Mouse (Mus musculus): Measurements from ENCODE around the gene Fut7. TPM values are rescaled to one million over a fixed set of nuclear protein-coding genes. Genes with fewer than 3 reads are reported as not detected.

Gene Fut7
- total and polyA plus RNA-seq, 2 experiments from 2014 or later, result not detected

- Histone ChIP-seq H3K36me3 (replicated peaks; ENCODE audit: control insufficient read depth, insufficient read depth, low read length) (peaks cover 20% of the 10 kb centered on the region), H3K4me3 (ENCODE audit: low read depth, low read length) (peak overlapping the region; percentile 82), H3K27ac (ENCODE audit: low read depth) (peak overlapping the region; percentile 95), H3K9ac (replicated peaks; ENCODE audit: low read depth, low read length) (peak overlapping the region; percentile 72), H3K9me3 (replicated peaks; ENCODE audit: control insufficient read depth, low read length) (no peaks in the 10 kb centered on the region), H3K4me2 (ENCODE audit: low read depth, low read length) (peak overlapping the region; percentile 78), H3K4me1 (ENCODE audit: control insufficient read depth, insufficient read depth) (peaks cover 14% of the 10 kb centered on the region), H3K27me3 (ENCODE audit: control insufficient read depth, insufficient read depth, low read length) (no peaks in the 10 kb centered on the region)
- DNase-seq (ENCODE audit: low spot score), result no peak
- TF ChIP-seq EP300 (IDR thresholded peaks at IDR 0.05; ENCODE audit: low read depth) (no peak), CTCF (IDR thresholded peaks at IDR 0.05; ENCODE audit: low read depth) (no peak)
- no peak for ATAC-seq (ENCODE audit: insufficient read depth, low read depth)
- WGBS, result 25% methylated on average over 3 of the region's 3 CpGs
Measured at GRCm38 (mm10) chr2:25461407-25461806, 38.3 kb downstream of the Fut7 start.

DNA sequence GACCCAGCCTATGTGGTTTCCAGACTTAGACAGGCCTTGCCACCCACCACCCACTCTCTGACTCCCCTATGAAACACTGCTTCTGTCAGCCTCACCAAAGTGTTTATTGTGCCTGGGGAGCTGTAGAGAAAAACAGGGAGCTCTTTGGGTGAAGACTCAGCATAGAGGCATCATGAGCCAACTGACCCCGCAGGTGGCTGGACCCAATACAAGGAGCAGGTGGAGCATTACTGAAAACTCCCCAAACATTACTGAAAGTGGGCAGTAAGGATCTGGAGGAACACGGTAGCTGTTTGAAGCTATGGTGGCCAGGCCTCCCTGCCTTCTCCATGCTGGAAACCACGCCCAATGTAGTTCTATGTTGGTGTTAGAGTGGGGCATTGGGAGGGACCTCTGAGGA is 40.6 kb downstream of the Fut7 start:
- Histone ChIP-seq H3K27me3 (ENCODE audit: control insufficient read depth, insufficient read depth, low read length) (no peaks in the 10 kb centered on the region), H3K4me3 (ENCODE audit: low read depth, low read length) (no peak overlapping the region), H3K4me2 (ENCODE audit: low read depth, low read length) (no peak overlapping the region), H3K9ac (replicated peaks; ENCODE audit: low read depth, low read length) (no peak overlapping the region), H3K9me3 (replicated peaks; ENCODE audit: control insufficient read depth, low read length) (no peaks in the 10 kb centered on the region), H3K36me3 (replicated peaks; ENCODE audit: control insufficient read depth, insufficient read depth, low read length) (peaks cover 8% of the 10 kb centered on the region), H3K27ac (ENCODE audit: low read depth) (no peak overlapping the region), H3K4me1 (ENCODE audit: control insufficient read depth, insufficient read depth) (peaks cover 31% of the 10 kb centered on the region)
- DNase-seq (ENCODE audit: low spot score) (no peak), ATAC-seq (ENCODE audit: insufficient read depth, low read depth) (no peak)
- 87% methylated on average over 3 of the region's 3 CpGs for WGBS
- TF ChIP-seq EP300 (IDR thresholded peaks at IDR 0.05; ENCODE audit: low read depth) (no peak), CTCF (IDR thresholded peaks at IDR 0.05; ENCODE audit: low read depth) (no peak)

DNA sequence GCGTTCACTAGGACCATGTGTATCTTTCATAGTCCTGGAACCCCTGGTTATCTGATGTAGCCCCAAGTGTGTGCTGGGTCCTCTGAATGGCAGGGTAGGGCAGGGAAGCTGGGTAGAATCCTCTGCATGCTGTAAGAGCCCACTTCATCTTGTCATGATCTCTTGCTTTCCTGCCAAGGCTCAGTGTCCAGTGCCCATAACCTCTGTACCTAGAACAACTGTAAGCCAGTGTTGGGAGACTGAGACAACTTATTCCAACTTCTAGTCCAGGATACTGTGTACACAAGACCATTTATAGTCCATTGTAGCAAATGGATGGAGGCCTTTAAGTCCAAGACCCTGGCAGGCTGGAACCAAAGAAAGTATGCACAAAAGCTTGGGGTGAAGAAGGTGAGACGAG is 42.2 kb downstream of the Fut7 start:
- no peak overlapping the region for H3K9ac ChIP-seq (replicated peaks; ENCODE audit: low read depth, low read length)

DNA sequence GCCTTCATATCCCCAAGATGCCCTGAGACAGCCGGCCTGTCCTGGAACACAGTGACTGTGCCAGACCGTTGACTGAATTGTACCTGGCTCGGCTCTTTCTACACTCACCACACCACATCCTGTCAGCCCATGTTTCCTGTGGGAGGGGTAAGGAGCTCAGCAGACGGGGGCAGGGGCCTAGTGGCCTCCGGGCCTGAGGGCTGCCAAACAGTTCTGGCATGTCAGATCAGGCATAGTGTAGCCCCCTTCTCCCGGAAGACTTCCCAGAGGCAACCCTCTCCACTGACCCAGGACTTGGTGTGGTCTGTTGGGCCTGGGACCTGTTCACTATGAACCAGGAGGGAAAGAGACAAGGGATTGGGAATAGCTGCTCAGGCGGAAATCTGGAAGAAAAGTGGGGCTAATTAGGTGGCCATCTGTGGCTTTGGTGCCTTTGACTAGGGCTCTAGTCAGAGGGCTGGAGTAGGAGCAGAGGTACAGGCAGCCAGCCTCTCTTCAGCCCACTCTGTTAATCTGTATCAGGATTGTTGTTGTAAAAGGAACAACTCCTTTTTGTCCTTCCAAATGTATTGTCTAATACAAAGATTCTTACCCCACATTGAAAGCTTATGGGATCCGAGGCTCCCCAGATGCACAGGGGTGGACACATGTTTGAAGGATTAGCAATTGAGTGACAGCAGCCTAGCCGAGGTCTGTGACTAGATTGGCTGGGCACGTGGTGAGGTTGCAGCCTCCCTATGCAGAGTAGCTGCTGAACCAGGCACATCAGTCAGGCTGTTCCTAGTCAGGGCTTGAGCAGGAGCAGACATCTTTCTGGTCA is 43.0 kb downstream of the Fut7 start:
- TF ChIP-seq CTCF (IDR thresholded peaks at IDR 0.05; ENCODE audit: low read depth) (no peak), EP300 (IDR thresholded peaks at IDR 0.05; ENCODE audit: low read depth) (no peak)
- Histone ChIP-seq H3K4me2 (ENCODE audit: low read depth, low read length) (no peak overlapping the region; the same call in 1 of the 2 replicates), H3K9me3 (replicated peaks; ENCODE audit: control insufficient read depth, low read length) (no peaks in the 10 kb centered on the region), H3K36me3 (replicated peaks; ENCODE audit: control insufficient read depth, insufficient read depth, low read length) (no peaks in the 10 kb centered on the region), H3K4me1 (ENCODE audit: control insufficient read depth, insufficient read depth) (peaks cover 41% of the 10 kb centered on the region), H3K9ac (replicated peaks; ENCODE audit: low read depth, low read length) (no peak overlapping the region; the same call in 1 of the 2 replicates), H3K27me3 (ENCODE audit: control insufficient read depth, insufficient read depth, low read length) (no peaks in the 10 kb centered on the region), H3K27ac (ENCODE audit: low read depth) (no peak overlapping the region; the same call in 1 of the 2 replicates), H3K4me3 (ENCODE audit: low read depth, low read length) (no peak overlapping the region)
- DNase-seq (ENCODE audit: low spot score) (no peak), ATAC-seq (ENCODE audit: insufficient read depth, low read depth) (no peak)
- 40% methylated on average over 10 of the region's 10 CpGs for WGBS

More for the DNA sequence above, 42.2 kb downstream of the Fut7 start:
- Histone ChIP-seq H3K4me1 (ENCODE audit: control insufficient read depth, insufficient read depth) (peaks cover 38% of the 10 kb centered on the region), H3K4me2 (ENCODE audit: low read depth, low read length) (no peak overlapping the region; the same call in 1 of the 2 replicates), H3K27ac (ENCODE audit: low read depth) (no peak overlapping the region), H3K27me3 (ENCODE audit: control insufficient read depth, insufficient read depth, low read length) (no peaks in the 10 kb centered on the region), H3K36me3 (replicated peaks; ENCODE audit: control insufficient read depth, insufficient read depth, low read length) (no peaks in the 10 kb centered on the region), H3K9me3 (replicated peaks; ENCODE audit: control insufficient read depth, low read length) (no peaks in the 10 kb centered on the region), H3K4me3 (ENCODE audit: low read depth, low read length) (no peak overlapping the region)
- 79% methylated on average over 2 of the region's 2 CpGs for WGBS
- DNase-seq (ENCODE audit: low spot score), result no peak
- TF ChIP-seq EP300 (IDR thresholded peaks at IDR 0.05; ENCODE audit: low read depth), result no peak
- TF ChIP-seq CTCF (IDR thresholded peaks at IDR 0.05; ENCODE audit: low read depth), result no peak
- ATAC-seq (ENCODE audit: insufficient read depth, low read depth), result no peak

- no peaks in the 10 kb centered on the region for H3K9me3 ChIP-seq (replicated peaks; ENCODE audit: control insufficient read depth, low read length)
- peak overlapping the region; percentile 55 for H3K4me2 ChIP-seq (ENCODE audit: low read depth, low read length)
- DNase-seq (ENCODE audit: low spot score), result no peak
- no peaks in the 10 kb centered on the region for H3K27me3 ChIP-seq (ENCODE audit: control insufficient read depth, insufficient read depth, low read length)
- WGBS, result 49% methylated on average over 14 of the region's 14 CpGs
- TF ChIP-seq EP300 (IDR thresholded peaks at IDR 0.05; ENCODE audit: low read depth), result no peak
- H3K4me3 ChIP-seq (ENCODE audit: low read depth, low read length), result no peak overlapping the region
- H3K4me1 ChIP-seq (ENCODE audit: control insufficient read depth, insufficient read depth), result peaks cover 33% of the 10 kb centered on the region
- no peak overlapping the region; the same call in 1 of the 2 replicates for H3K9ac ChIP-seq (replicated peaks; ENCODE audit: low read depth, low read length)
- no peaks in the 10 kb centered on the region for H3K36me3 ChIP-seq (replicated peaks; ENCODE audit: control insufficient read depth, insufficient read depth, low read length)
- peak overlapping the region; percentile 96 for H3K27ac ChIP-seq (ENCODE audit: low read depth)
- peak; percentile 34 for ATAC-seq (ENCODE audit: insufficient read depth, low read depth)
Measured at GRCm38 (mm10) chr2:25467606-25468303, 44.7 kb downstream of the Fut7 start.
